Mouse (Mus musculus): ENCODE measurements at regions not wholly inside any gene's neighbourhood (a gene's known extent, or its start where the extent isn't known, plus 50 kb on each side); places are given as distances from the start of the nearest gene placed in this dataset.
"Not testable (repeated sequence)": the region's sequence is repeated elsewhere in the genome, so short reads cannot be mapped to it uniquely, and the experiment has no call there.

- 88% methylated on average over 16 of the region's 16 CpGs for WGBS
Observed at GRCm38 (mm10) chr4:145455573-145455972, 55.0 kb upstream of the Zfp990 start.

DNA sequence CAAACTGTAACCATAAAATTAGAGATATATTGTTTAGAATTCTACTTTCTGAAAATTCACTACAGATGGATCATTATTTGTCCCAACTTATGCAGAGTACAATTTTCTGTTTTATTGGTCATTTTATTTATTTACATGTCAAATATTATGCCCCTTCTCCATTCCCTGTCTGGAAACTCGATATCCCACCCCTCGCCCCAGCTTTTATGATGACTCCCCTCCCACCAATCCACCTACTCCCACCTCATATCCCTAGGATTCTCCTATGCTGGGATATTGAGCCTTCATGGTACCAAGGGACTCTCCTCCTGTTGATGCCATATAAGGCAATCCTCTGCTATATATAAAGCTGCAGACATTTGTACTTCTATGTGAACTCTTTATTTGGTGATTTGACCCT, 62.0 kb upstream of the Zfp990 start:
- Histone ChIP-seq H3K36me3 (ENCODE audit: control insufficient read depth, insufficient read depth, low read length) (no peaks in the 10 kb centered on the region), H3K4me3 (ENCODE audit: low read depth, low read length) (no peak overlapping the region), H3K4me2 (no peak overlapping the region), H3K27ac (ENCODE audit: low read depth, low read length) (no peak overlapping the region), H3K9me3 (ENCODE audit: control insufficient read depth, low read length) (peaks cover 11% of the 10 kb centered on the region), H3K9ac (ENCODE audit: low read length) (no peak overlapping the region), H3K27me3 (ENCODE audit: control insufficient read depth, insufficient read depth, low read length) (no peaks in the 10 kb centered on the region), H3K4me1 (ENCODE audit: control insufficient read depth, insufficient read depth, low read length) (no peaks in the 10 kb centered on the region)
- 79% methylated on average over 2 of the region's 2 CpGs for WGBS
- ATAC-seq (ENCODE audit: low FRiP score), result no peak
- DNase-seq (ENCODE audit: low spot score, missing footprints), result no peak

More at GRCm38 (mm10) chr4:145455573-145455972, 55.0 kb upstream of the Zfp990 start:
- not testable (repeated sequence) for H3K27me3 ChIP-seq (ENCODE audit: control insufficient read depth, insufficient read depth, low read length); H3K4me2 ChIP-seq; H3K9ac ChIP-seq (ENCODE audit: low read length); H3K4me3 ChIP-seq (ENCODE audit: low read depth, low read length); DNase-seq (ENCODE audit: low spot score, missing footprints); H3K36me3 ChIP-seq (ENCODE audit: control insufficient read depth, insufficient read depth, low read length); H3K4me1 ChIP-seq (ENCODE audit: control insufficient read depth, insufficient read depth, low read length); H3K27ac ChIP-seq (ENCODE audit: low read depth, low read length); H3K9me3 ChIP-seq (ENCODE audit: control insufficient read depth, low read length); ATAC-seq (ENCODE audit: low FRiP score)

- 87% methylated on average over 1 of the region's 1 CpGs for WGBS
- not testable (repeated sequence) for H3K27me3 ChIP-seq (ENCODE audit: control insufficient read depth, insufficient read depth, low read length); ATAC-seq (ENCODE audit: low FRiP score); H3K36me3 ChIP-seq (ENCODE audit: control insufficient read depth, insufficient read depth, low read length); H3K4me2 ChIP-seq; H3K4me1 ChIP-seq (ENCODE audit: control insufficient read depth, insufficient read depth, low read length); DNase-seq (ENCODE audit: low spot score, missing footprints); H3K9ac ChIP-seq (ENCODE audit: low read length); H3K27ac ChIP-seq (ENCODE audit: low read depth, low read length); H3K4me3 ChIP-seq (ENCODE audit: low read depth, low read length)
- H3K9me3 ChIP-seq (ENCODE audit: control insufficient read depth, low read length), result peaks cover 15% of the 10 kb centered on the region
Observed at GRCm38 (mm10) chr4:145436718-145437117, 73.8 kb upstream of the Zfp990 start.

GRCm38 (mm10) chr4:145434519-145434918, 76.0 kb upstream of the Zfp990 start:
- no peak for ATAC-seq (ENCODE audit: low FRiP score)
- Histone ChIP-seq H3K9ac (ENCODE audit: low read length) (no peak overlapping the region), H3K27ac (ENCODE audit: low read depth, low read length) (no peak overlapping the region), H3K4me1 (ENCODE audit: control insufficient read depth, insufficient read depth, low read length) (no peaks in the 10 kb centered on the region), H3K36me3 (ENCODE audit: control insufficient read depth, insufficient read depth, low read length) (no peaks in the 10 kb centered on the region), H3K4me3 (ENCODE audit: low read depth, low read length) (no peak overlapping the region), H3K9me3 (ENCODE audit: control insufficient read depth, low read length) (peaks cover 16% of the 10 kb centered on the region), H3K4me2 (no peak overlapping the region), H3K27me3 (ENCODE audit: control insufficient read depth, insufficient read depth, low read length) (no peaks in the 10 kb centered on the region)
- 82% methylated on average over 1 of the region's 1 CpGs for WGBS
- no peak for DNase-seq (ENCODE audit: low spot score, missing footprints)

- no peak overlapping the region for H3K4me2 ChIP-seq
- H3K4me1 ChIP-seq (ENCODE audit: control insufficient read depth, insufficient read depth, low read length), result no peaks in the 10 kb centered on the region
- peaks cover 16% of the 10 kb centered on the region for H3K9me3 ChIP-seq (ENCODE audit: control insufficient read depth, low read length)
- H3K36me3 ChIP-seq (ENCODE audit: control insufficient read depth, insufficient read depth, low read length), result no peaks in the 10 kb centered on the region
- ATAC-seq (ENCODE audit: low FRiP score) (no peak), DNase-seq (ENCODE audit: low spot score, missing footprints) (no peak)
- H3K9ac ChIP-seq (ENCODE audit: low read length), result no peak overlapping the region
- no peak overlapping the region for H3K27ac ChIP-seq (ENCODE audit: low read depth, low read length)
- no peak overlapping the region for H3K4me3 ChIP-seq (ENCODE audit: low read depth, low read length)
- H3K27me3 ChIP-seq (ENCODE audit: control insufficient read depth, insufficient read depth, low read length), result no peaks in the 10 kb centered on the region
- WGBS, result 63% methylated on average over 6 of the region's 6 CpGs
Observed at GRCm38 (mm10) chr4:145434071-145434470, 76.5 kb upstream of the Zfp990 start.

DNA sequence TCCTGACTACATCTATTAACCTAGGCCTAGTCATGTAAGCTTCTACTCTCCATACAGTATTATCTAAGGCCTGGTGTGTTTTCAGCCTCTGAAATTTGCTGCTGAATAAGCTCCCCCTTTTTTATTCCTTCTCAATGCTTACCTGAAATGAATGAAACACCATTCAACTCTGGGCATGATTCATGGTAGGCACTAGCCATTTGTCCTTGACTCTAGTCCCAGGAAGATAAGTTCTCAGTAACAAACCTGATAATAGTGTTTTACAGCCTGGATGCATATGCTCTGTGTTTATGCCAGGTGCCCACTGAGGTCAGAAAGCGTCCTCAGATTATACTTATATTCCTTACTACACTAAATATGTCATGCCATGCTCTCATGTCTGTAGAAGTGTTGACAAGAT, 77.3 kb upstream of the Zfp990 start:
- H3K9me3 ChIP-seq (ENCODE audit: control insufficient read depth, low read length), result peaks cover 16% of the 10 kb centered on the region
- not testable (repeated sequence) for ATAC-seq (ENCODE audit: low FRiP score); H3K27me3 ChIP-seq (ENCODE audit: control insufficient read depth, insufficient read depth, low read length); H3K27ac ChIP-seq (ENCODE audit: low read depth, low read length); H3K36me3 ChIP-seq (ENCODE audit: control insufficient read depth, insufficient read depth, low read length); DNase-seq (ENCODE audit: low spot score, missing footprints); H3K9ac ChIP-seq (ENCODE audit: low read length); H3K4me1 ChIP-seq (ENCODE audit: control insufficient read depth, insufficient read depth, low read length); H3K4me2 ChIP-seq; H3K4me3 ChIP-seq (ENCODE audit: low read depth, low read length)
- WGBS, result 43% methylated on average over 1 of the region's 1 CpGs

DNA sequence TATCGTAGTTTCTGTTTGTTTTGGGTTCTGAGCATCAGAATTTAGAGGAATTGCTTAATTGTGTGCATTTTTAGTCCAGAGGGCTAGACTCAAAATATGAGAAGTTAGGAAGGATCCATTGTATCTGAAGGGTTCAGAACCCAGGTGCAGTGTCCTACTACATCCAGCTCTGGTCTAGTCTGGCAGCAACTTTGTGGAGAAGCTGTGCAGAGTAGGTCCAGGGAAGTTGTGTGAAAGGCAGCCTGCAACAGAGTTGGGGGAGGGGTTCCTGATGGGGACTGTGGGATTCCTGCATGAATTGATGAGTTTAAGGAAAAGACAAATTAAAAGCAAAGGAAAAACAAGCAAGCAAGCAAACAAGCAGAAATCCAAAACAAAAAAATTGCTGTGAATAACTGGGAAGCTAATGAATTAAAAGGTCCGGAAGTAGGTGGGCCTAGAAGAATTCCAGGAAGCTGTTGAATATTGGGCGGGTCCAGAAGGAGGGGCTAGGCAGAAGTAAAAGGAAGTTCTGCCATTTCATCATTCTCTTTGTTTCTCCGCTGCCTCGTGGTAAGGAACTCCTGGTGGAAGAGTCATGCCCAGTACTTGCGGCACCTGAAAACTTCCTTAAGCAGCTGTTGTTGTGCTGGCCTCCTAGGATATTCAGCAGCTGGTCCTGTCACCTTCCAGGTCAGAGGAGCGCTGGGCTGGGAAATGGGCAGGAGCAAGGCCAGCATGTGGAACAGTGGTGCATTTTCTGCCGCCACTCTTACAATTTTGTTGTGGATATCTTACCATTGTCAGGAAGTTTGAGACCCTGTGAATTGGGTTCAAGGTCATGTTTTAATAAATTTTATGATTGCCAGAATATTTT, 78.4 kb upstream of the Zfp990 start:
- Histone ChIP-seq H3K27ac (ENCODE audit: low read depth, low read length) (no peak overlapping the region), H3K9me3 (ENCODE audit: control insufficient read depth, low read length) (peaks cover 16% of the 10 kb centered on the region), H3K4me2 (no peak overlapping the region), H3K4me3 (ENCODE audit: low read depth, low read length) (no peak overlapping the region), H3K4me1 (ENCODE audit: control insufficient read depth, insufficient read depth, low read length) (no peaks in the 10 kb centered on the region), H3K36me3 (ENCODE audit: control insufficient read depth, insufficient read depth, low read length) (no peaks in the 10 kb centered on the region), H3K9ac (ENCODE audit: low read length) (no peak overlapping the region), H3K27me3 (ENCODE audit: control insufficient read depth, insufficient read depth, low read length) (no peaks in the 10 kb centered on the region)
- ATAC-seq (ENCODE audit: low FRiP score), result no peak
- no peak for DNase-seq (ENCODE audit: low spot score, missing footprints)
- 72% methylated on average over 8 of the region's 8 CpGs for WGBS

DNA sequence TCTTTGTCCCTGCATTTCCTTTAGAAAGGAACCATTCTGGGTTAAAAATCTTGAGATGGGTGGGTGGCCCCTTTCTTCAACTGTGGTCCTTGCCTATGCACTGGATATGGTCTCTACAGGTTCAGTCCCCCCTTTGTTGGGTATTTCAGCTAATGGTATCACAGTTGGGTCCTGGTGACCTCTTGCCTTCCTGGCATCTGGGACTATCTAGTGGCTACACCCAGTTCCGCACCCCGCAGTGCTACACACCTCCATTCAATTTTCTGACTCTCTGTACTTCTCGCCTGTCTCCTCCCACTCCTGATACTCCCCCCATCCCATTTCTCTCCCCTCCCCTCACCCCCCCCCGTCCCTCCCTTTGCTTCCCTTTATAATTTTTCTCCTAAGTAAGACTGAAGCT, 92.7 kb upstream of the Zfp990 start:
- not testable (repeated sequence) for DNase-seq (ENCODE audit: low spot score, missing footprints); H3K9ac ChIP-seq (ENCODE audit: low read length); H3K36me3 ChIP-seq (ENCODE audit: control insufficient read depth, insufficient read depth, low read length); ATAC-seq (ENCODE audit: low FRiP score); H3K9me3 ChIP-seq (ENCODE audit: control insufficient read depth, low read length); H3K4me3 ChIP-seq (ENCODE audit: low read depth, low read length); H3K27ac ChIP-seq (ENCODE audit: low read depth, low read length); H3K27me3 ChIP-seq (ENCODE audit: control insufficient read depth, insufficient read depth, low read length); H3K4me1 ChIP-seq (ENCODE audit: control insufficient read depth, insufficient read depth, low read length); H3K4me2 ChIP-seq
- WGBS, result 71% methylated on average over 4 of the region's 4 CpGs

DNA sequence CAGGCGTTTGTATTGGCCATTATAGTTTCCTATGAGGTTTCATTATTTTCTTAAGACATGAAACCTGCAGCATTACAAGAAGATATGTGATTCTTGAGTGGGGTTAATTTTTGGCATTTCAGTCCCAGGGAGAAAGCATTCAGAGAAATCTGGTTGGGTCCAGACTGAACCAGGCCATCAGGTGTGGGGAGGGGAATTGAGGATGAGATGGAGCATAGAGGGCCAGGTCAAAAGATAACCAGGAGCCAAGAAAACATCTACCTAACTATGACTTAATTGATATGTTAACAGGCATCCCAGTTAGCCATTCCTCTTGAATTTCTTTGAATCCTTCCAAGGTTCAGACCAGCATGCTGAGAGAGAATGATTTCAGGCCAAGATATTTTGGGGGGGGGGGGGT, 96.2 kb upstream of the Tnfrsf8 start:
- Histone ChIP-seq H3K27me3 (ENCODE audit: control insufficient read depth, insufficient read depth, low read length) (no peaks in the 10 kb centered on the region), H3K27ac (ENCODE audit: low read depth, low read length) (no peak overlapping the region), H3K9me3 (ENCODE audit: control insufficient read depth, low read length) (no peaks in the 10 kb centered on the region), H3K4me1 (ENCODE audit: control insufficient read depth, insufficient read depth, low read length) (no peaks in the 10 kb centered on the region), H3K36me3 (ENCODE audit: control insufficient read depth, insufficient read depth, low read length) (no peaks in the 10 kb centered on the region), H3K9ac (ENCODE audit: low read length) (no peak overlapping the region), H3K4me2 (no peak overlapping the region), H3K4me3 (ENCODE audit: low read depth, low read length) (no peak overlapping the region)
- no peak for DNase-seq (ENCODE audit: low spot score, missing footprints)
- WGBS, result 60% methylated on average over 1 of the region's 1 CpGs
- ATAC-seq (ENCODE audit: low FRiP score), result no peak
